41 mouse cellular contexts compared by ENCODE assay signal in genomic region chrX:86016591-86016990, GRCm38 (mm10). TPM values are rescaled to one million over a fixed set of nuclear protein-coding genes. Genes with fewer than 3 reads are reported as not detected.
"Had no signal": no experiment of that assay in that cellular context is flagged by ENCODE, and none has a peak within 500 bp of the region (broad histone marks: within the 10 kb centered on the region; RNA-seq: fewer than 3 reads in every experiment).

No protein-coding gene starts in this region.

- H3K4me2 ChIP-seq: heart, embryonic 12.5 days; hindbrain, embryonic 12.5 days; hindbrain, embryonic 14.5 days; intestine, embryonic 15.5 days; limb, embryonic 12.5 days; liver, embryonic 11.5 days; liver, embryonic 13.5 days; liver, embryonic 15.5 days had no signal

- H3K27me3 ChIP-seq: heart, embryonic 12.5 days; hindbrain, embryonic 12.5 days; intestine, embryonic 15.5 days; limb, embryonic 12.5 days; liver, embryonic 13.5 days; liver, embryonic 15.5 days had no signal

- H3K4me1 ChIP-seq: heart, embryonic 10.5 days; heart, embryonic 12.5 days; hindbrain, embryonic 10.5 days; hindbrain, embryonic 12.5 days; intestine, embryonic 15.5 days; limb, embryonic 10.5 days; limb, embryonic 12.5 days; liver, embryonic 13.5 days; liver, embryonic 15.5 days had no signal

- H3K27ac ChIP-seq: gastrocnemius, adult 2 months; heart, embryonic 10.5 days; hindbrain, embryonic 10.5 days; hindbrain, embryonic 12.5 days; hindbrain, embryonic 14.5 days; intestine, embryonic 15.5 days; layer of hippocampus, adult 2 months; left cerebral cortex, adult 2 months; limb, embryonic 10.5 days; limb, embryonic 12.5 days; liver, embryonic 13.5 days; liver, embryonic 15.5 days had no signal

- H3K4me3 ChIP-seq: gastrocnemius, adult 2 months; heart, embryonic 10.5 days; heart, embryonic 12.5 days; hindbrain, embryonic 10.5 days; hindbrain, embryonic 12.5 days; intestine, embryonic 15.5 days; layer of hippocampus, adult 2 months; left cerebral cortex, adult 2 months; limb, embryonic 10.5 days; limb, embryonic 12.5 days; liver, embryonic 13.5 days; liver, embryonic 15.5 days had no signal

- H3K9me3 ChIP-seq: heart, embryonic 10.5 days; heart, embryonic 12.5 days; hindbrain, embryonic 10.5 days; hindbrain, embryonic 12.5 days; intestine, embryonic 15.5 days; limb, embryonic 10.5 days; limb, embryonic 12.5 days; liver, embryonic 13.5 days; liver, embryonic 15.5 days had no signal

- H3K9ac ChIP-seq: heart, embryonic 12.5 days; hindbrain, embryonic 12.5 days; hindbrain, embryonic 14.5 days; intestine, embryonic 15.5 days; limb, embryonic 12.5 days; liver, embryonic 13.5 days; liver, embryonic 15.5 days had no signal

- ATAC-seq: hindbrain, embryonic 16.5 days; inflammation-experienced regulatory T-cells, adult 6 months; intestine, embryonic 15.5 days; intestine, postnatal 0 days had no signal

- DNase-seq: gastrocnemius, adult 2 months; gastrocnemius, postnatal 10 days; gastrocnemius, postnatal 25 days; heart, adult 18-20 months; heart, postnatal 10 days; heart, postnatal 4 days; kidney, adult 18-20 months; kidney, adult 8-10 months; kidney, postnatal 10 days; kidney, postnatal 25 days; kidney, postnatal 4 days; liver; liver, embryonic 13.5 days had no signal

- H3K36me3 ChIP-seq: heart, embryonic 10.5 days; heart, embryonic 12.5 days; hindbrain, embryonic 10.5 days; hindbrain, embryonic 12.5 days; intestine, embryonic 15.5 days; limb, embryonic 10.5 days; limb, embryonic 12.5 days; liver, embryonic 13.5 days; liver, embryonic 15.5 days had no signal

RNA-seq across cellular contexts. Expression of gene Samt3, which starts 27.4 kb away (rescaled TPM):
- total RNA-seq: gastrocnemius, adult 2 months; gastrocnemius, postnatal 10 days; gastrocnemius, postnatal 25 days; gastrocnemius, postnatal 4 days; granulocyte monocyte progenitor cell, adult 5-6 weeks; heart, adult 18-20 months; heart, adult 8-10 months; heart, postnatal 10 days; heart, postnatal 25 days; heart, postnatal 4 days; layer of hippocampus, adult 2 months; layer of hippocampus, postnatal 10 days; layer of hippocampus, postnatal 25 days; left cerebral cortex, adult 2 months; left cerebral cortex, postnatal 14 days; left cerebral cortex, postnatal 36 days had no signal
- polyA plus RNA-seq: heart, embryonic 10.5 days; heart, embryonic 12.5 days; heart, embryonic 14.5 days; heart, embryonic 16.5 days; hindbrain, embryonic 10.5 days; hindbrain, embryonic 12.5 days; hindbrain, embryonic 14.5 days; hindbrain, embryonic 16.5 days; inflammation-experienced regulatory T-cells, adult 6 months; intestine, embryonic 15.5 days; intestine, postnatal 0 days; kidney, embryonic 14.5 days; kidney, embryonic 16.5 days; limb, embryonic 10.5 days; limb, embryonic 12.5 days; limb, embryonic 14.5 days; liver, embryonic 11.5 days; liver, embryonic 13.5 days; liver, embryonic 15.5 days had no signal
